Mouse (Mus musculus): ENCODE results near the gene Trnau1ap.
A peak's percentile ranks its signal among the peaks of the same experiment; 100 is the strongest.
"Not testable (repeated sequence)": the region's sequence is repeated elsewhere in the genome, so short reads cannot be mapped to it uniquely, and the experiment has no call there.

The Trnau1ap gene

DNA sequence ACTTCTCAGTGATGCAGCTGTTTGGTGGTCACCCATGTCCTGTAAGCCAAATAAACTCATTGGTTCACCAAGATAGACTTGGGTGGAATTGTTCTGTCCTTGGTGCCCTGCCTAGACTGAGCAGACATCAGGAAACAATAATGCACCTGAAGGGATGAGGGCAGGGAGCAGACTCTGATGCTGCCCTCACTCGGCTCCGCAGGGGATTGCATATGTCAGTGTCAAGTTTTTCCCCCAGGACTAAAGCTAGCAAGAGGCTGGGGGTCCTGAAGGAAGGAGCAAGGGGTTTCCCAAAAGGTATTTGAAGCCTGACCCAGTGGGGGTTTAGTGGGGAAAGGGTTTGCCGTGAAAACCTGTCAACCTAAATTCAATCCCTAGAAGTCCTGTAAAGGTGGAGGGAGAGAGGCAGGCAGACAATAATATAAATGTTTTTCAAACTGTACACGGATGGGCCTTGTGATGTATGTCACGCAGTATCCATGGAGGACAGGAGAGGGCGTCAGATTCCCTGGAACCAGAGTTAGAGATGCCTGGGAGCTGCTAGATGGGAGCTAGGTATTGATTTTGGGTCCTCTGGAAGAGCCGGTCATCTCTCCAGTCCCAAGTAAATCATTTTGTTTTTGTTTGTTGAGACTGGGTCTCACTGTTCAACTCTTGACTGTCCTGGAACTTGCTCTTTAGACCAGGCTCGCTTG is 33.5 kb downstream of the Trnau1ap start:
- no peak for DNase-seq

DNA sequence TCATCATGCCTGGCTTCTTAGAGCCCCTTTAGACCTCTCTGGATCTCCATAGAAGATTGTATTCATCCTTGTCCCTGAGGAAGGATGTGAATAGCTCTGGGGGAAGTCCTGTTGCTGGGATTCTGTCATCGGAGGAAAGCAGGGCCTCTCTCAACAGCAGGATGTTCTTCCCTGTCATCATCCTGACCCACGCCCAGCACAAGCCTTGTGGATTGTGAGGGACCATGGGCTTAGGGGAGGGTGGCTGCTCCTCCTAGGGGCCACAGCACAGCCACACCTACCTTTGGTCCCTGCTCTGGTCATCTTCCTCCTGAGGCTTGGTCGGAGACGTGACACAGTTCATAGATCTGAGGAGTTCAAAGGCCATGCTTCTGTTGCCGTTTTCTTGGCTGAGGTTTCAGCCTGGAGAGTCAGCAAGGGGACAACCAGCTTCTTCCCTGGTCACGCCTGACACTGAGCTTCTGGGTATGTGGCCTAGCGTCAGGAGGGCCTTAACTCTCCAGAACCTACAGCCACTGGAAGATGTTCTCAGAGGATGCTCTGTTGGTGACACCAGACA is 35.6 kb downstream of the Trnau1ap start:
- DNase-seq, result no peak

DNA sequence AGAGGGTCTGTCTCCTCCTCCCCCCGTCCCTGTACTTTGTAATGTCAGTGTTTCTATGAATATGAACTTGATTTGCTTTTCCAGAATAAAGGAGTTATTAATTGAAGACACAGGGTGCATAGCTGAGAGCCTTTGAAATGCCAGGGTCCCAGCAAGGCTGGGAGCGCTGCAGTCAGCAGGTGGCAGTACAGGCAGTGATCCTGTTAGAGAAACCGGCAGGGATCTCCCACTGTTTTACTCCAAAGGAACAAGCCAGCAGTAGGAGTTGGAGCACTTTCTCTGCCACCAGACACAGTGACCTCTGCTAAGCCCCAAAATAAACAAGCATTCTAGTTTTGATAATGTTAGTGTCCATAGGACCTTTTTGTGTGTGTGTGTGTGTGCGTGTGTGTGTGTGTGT is 36.4 kb downstream of the Trnau1ap start:
- peak; percentile 31 to 43 for DNase-seq

DNA sequence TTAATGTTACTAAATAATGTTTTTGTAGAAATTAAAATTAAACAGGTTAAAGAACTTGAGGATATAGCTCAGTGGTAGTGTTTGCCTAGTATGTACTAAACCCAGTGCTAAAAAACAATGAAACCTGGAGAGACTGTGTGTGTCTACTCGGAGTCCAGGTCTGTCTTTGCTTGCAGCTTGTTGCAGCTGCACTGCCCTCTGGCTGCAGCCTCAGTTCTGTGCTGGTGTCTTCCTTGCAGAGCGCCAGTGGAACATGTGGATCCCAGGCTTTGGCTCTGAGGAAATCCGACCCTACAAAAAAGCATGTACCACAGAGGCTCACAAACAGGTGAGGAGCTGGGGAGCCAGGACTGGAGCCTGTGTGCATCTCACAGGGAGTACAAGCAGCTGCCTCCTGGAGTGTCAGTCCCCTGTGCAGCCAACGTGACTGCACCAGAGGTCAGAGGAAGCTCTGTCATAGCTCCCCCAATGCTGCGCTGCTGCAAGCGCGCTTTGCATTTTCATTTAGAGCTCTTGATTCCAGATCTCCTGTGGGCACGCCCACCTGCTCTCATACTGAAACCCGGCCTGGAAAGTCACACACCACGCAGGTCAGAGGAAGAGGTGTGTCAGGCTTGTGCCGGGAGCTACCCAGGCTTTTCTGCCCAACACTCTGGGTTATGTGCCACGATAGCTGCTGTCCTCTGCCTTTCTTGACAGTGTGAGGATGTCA is 37.6 kb downstream of the Trnau1ap start:
- no peak for DNase-seq

DNA sequence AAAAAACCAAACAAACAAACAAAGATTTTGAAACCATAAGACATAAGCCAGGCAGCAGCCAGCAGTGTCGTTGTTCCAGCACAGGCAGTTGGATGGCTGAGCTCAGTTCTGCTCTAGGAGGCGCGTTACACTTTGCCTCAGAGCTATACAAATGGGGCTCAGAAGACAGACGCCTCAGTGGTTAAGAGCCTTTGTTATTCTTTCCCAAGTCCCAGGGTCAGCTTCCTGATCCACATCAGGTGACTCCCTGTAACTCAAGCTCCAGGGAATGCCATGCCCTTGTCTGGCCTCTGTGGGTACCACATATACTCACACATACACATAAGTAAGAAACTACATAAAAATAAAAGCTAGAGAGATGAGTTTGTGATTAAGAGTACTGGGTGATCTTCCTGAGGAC is 38.3 kb downstream of the Trnau1ap start:
- no peak for DNase-seq

DNA sequence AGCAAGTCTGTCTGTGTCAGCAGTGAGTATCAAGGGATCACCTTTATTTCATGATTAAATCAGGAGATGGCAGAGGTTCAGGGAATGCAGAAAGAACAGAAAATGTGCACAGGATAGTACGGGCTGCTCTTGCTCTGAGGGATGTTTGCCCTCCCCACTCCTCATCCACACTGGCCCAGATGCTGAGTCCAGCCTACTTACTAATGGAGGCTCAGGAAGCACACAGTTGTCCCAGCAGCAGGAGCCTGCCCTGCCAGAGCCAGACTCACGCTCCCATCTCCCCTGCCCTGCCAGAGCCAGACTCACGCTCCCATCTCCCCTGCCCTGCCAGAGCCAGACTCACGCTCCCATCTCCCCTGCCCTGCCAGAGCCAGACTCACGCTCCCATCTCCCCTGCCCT is 40.5 kb downstream of the Trnau1ap start:
- DNase-seq, result not testable (repeated sequence)

DNA sequence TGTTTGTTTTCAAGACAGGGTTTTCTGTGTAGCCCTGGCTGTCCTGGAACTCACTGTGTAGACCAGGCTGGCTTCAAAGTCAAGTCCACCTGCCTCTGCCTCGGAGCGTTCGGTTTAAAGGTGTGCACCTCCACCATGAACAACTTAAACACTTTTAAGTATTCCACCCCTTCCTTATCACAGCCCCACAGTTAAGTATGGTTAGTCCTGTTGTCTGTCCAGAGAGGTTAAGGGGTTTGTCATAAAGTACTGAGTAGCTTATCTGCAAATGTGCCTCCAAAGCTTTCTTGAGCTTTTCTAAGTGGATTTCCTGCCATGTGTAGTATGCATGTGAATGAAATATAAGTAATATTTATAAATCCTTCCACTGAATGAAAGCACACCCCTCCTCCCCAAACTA is 53.4 kb downstream of the Trnau1ap start:
- DNase-seq, result no peak

DNA sequence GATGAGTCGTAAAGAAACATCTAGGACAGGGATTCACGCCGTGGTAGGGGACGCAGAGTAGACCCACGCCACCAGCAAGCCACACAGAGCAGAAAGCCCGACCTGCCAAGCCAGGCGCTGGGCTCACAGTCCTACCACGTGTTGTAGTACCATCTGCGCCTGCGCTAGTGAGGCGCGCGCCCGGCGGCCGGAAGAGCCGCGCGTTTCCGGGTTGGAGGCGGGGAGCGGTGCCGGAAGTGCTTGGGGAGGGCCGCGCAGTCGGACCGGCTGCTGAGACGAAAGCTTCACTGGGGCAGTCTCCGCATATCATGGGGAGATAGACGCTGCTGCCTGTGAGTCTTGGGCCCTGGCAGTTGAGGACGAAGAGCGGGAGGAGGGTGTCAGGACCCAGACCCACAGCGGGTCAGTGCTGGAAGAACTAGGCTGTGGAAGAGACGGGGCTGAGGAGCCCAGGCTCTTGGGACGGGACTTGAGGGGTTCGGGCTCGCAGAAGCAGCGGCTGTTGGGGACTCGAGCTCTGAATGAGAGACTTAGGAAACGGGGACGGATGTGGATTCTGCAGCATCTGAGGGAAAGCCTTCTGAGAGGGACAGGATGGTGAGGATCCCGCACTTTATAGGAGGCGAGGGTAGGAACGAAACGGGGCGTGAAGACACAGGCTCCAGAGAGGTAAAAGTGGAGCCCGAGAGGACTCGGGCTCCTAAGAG is 55.0 kb downstream of the Trnau1ap start, which contains the start of gene Taf12:
Taf12 (plus strand) TSS at position 220 of the 707 bp plus-strand sequence.
- DNase-seq, result peak; percentile 93 to 95

DNA sequence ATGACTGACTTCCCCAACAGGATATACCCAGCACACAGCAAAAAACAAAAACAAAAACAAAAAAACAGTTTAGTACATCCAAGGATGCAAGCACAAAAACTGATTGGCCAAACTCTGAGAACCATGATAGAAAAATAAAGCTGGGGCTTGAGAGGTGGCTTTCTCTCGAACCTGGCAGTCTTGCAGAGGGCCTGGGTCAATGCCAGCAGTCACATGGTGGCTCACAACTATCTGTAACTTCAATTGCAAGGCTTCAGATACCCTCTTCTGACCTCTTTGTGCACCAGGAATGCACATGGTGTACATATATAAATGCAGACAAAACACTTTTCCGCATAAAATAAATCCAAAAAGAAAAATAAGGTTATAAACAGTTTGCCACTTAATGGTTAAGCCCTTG is 56.2 kb downstream of the Trnau1ap start:
- DNase-seq, result peak; percentile 44 to 62

DNA sequence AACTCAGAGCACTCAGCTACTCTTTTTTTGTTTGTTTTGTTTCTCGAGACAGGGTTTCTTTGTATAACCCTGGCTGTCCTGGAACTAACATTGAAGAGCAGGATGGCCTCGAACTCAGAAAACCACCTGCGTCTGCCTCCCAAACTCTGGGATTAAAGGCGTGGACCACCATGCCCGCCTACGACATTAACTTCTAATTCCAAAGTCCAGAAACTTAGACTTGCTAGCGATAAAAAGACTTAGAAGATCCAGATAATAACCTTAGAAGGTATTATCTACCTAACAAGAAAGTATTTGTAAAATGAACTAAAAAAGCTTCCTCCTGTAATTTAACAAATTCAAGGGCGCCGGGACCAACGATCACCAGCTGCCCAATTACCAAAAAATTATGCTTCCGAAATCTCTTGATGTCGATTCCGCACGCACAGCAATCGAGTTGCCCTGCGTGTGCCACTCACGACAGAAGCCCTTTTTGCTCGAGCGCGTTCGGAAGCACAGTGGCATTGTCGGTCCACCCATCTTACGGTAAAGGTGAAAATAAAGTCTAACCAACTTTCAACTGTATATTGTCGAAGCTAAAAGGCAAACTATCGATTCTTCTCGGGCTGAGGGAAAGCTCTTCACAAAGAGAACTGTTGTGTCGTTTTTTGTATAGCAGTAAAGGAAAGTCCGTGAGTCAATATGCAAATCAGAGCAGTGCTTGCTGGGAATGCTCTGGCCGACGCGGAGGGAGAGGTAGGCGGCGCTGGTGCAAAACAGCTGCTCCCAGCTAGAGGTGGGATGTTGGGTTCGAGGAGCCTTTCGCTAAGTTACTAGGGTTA is 59.4 kb downstream of the Trnau1ap start:
- DNase-seq, result peak; percentile 85 to 87

DNA sequence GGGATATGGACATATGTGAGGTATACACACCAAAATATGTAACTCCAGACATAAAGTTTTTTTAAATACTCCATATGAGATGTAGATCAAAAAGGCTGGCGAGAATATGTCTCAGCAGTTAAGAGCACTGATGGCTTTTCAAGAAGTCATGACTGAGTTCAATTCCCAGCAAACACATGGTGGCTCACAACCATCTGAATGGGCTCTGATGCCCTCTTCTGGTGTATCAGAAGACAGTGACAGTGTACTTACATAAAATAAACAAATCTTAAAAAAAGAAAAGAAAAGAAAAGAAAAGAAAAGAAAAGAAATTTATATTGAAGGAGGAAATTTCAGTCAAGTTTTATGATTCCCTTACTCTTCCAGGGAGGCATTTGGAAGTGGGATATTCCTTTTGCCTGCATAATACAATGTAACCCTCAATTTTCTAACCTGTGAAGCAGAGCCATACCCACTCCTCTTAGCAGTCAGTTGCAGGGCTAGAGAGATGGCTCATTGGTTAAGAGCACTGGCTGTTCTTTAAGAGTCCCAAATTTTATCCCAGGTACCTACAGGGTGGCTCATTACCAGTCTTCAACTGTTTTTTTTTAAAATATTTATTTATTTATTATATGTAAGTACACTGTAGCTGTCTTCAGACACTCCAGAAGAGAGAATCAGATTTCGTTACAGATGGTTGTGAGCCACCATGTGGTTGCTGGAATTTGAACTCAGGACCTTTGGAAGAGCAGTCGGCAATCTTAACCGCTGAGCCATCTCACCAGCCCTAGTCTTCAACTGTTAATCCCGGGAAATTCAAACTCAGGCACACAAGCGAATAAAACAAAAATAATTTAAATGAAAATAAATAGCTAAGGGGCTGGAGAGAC is 60.2 kb downstream of the Trnau1ap start:
- no peak for DNase-seq

DNA sequence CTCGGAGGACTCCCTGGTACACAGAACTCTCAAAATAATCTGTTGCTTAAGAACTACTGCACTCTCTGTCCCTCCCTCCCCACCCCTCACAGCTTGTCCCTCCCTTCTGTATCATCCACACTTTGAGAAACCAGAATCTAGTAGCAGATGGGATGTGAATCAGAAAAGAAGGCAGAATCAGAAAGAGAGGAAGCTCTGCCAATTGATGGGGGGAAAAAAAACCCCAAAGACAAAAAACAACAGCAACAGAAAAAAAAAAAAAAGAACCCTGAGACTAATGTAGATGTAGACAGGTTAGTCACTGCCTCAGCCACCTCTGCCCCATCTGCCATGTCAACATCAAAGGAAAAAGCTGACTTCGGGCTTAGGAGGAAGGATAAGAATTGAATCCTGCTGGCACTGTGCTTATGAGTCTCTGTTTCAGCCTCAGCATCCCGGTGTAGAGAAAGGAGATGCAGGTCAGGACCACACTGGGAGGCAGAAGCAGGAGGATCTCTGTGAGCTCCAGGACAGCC is 62.4 kb downstream of the Trnau1ap start:
- DNase-seq, result no peak

DNA sequence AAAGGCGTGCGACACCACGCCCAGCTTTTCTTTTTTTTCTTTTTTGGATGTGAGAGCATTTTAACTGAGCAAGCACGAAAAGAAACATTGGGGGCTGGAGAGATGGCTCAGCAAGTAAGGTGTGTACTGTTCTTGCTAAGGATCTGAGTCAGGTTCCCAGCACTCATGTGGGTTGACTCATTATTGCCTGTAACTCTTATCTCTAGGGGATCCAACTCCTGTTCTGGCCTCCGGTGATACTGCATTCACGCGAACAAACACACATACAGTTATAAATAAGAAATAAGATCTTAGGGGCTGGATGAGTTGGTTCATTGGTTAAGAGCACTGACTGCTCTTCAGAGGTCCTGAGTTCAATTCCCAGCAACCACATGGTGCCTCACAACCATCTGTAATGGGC is 66.0 kb downstream of the Trnau1ap start:
- DNase-seq, result no peak

DNA sequence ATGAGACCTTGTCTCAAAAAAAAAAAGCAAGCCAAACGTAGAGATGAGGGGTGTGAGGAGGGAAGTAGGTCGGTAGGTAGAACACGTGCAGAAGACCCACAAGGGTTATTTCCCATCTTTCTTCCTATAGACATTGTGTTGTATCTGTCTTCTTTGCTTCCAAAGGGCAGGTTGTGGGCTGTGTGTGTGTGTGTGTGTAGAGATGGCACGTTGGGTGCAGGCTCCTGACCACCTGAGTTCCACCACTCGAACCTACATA is 67.1 kb downstream of the Trnau1ap start:
- no peak for DNase-seq
